Mouse (Mus musculus) embryonic fibroblast, embryonic 13.5 days (primary cell): ENCODE measurements at regions not wholly inside any gene's neighbourhood (a gene's known extent, or its start where the extent isn't known, plus 50 kb on each side); places are given as distances from the start of the nearest gene placed in this dataset.

Experiments
- H3K27ac ChIP-seq: 2 replicates; pipeline ENCODE4 v1.5.1; 2012; ENCODE audit warnings: low read length, control low read depth, inconsistent platforms; ENCODE audit not compliant: insufficient read depth
- H3K4me1 ChIP-seq: 2 replicates; pipeline ENCODE4 v1.6.1; 2011; ENCODE audit warnings: low read length; ENCODE audit not compliant: control insufficient read depth, insufficient read depth
- H3K4me3 ChIP-seq: 2 replicates; pipeline ENCODE4 v1.5.1; 2011; ENCODE audit warnings: mild to moderate bottlenecking, control low read depth, low read length; ENCODE audit not compliant: insufficient read depth
- CTCF ChIP-seq: IDR thresholded peaks from 2 replicates; pipeline ENCODE4 v1.5.1; 2011; ENCODE audit warnings: mild to moderate bottlenecking, control low read depth, low read length, moderate library complexity, borderline replicate concordance; ENCODE audit not compliant: insufficient read depth
- POLR2A ChIP-seq: IDR thresholded peaks from 2 replicates; pipeline ENCODE4 v1.6.1; 2011; ENCODE audit warnings: low read depth, mild to moderate bottlenecking, control low read depth, low read length, moderate library complexity

DNA sequence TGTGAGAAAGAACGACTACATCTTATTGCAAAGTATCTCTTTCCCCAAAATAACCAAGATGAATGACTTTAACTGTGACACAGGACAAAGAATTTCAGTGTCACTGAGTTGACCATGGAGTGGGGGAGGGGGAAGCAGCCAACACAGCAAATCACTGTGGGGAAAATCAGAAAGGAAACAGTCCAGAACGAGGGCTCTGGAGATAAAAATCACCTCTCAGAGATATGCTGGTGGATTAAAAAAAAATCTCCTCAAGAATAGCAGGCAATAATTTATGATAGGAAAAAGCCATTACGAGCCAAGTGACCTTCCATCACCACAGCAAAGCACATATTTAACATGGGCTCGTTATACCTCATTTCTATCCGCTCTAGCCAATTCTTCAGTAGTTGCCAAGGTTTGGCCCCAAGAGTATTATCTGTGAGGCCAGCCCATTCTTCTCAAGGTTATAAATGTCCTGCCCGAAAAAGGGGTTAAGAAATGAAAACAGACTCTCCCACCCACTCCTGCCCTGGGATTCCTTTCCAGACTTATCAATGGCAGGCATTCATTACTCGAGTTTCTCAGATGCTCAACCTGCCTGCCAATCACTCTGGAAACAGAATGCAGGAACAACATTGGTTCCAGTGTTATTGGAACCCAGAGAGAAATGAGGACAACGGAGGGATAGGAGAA is 181.6 kb upstream of the Clint1 start:
- TF ChIP-seq CTCF (no peak), POLR2A (no peak)
- Histone ChIP-seq H3K4me3 (no peak overlapping the region), H3K4me1 (no peaks in the 10 kb centered on the region), H3K27ac (no peak overlapping the region)

GRCm38 (mm10) chr11:45678666-45679292 is 173.1 kb upstream of the Clint1 start:
- Histone ChIP-seq H3K4me3 (no peak overlapping the region), H3K4me1 (peaks cover 5% of the 10 kb centered on the region), H3K27ac (peak overlapping the region; percentile 45)
- TF ChIP-seq CTCF (peak; percentile 44; the same call in 1 of the 2 replicates), POLR2A (no peak)

GRCm38 (mm10) chr11:45679293-45679673 is 172.6 kb upstream of the Clint1 start:
- Histone ChIP-seq H3K27ac (peak overlapping the region; percentile 77), H3K4me3 (no peak overlapping the region), H3K4me1 (peaks cover 6% of the 10 kb centered on the region)
- no peak for TF ChIP-seq CTCF
- TF ChIP-seq POLR2A: no peak

DNA sequence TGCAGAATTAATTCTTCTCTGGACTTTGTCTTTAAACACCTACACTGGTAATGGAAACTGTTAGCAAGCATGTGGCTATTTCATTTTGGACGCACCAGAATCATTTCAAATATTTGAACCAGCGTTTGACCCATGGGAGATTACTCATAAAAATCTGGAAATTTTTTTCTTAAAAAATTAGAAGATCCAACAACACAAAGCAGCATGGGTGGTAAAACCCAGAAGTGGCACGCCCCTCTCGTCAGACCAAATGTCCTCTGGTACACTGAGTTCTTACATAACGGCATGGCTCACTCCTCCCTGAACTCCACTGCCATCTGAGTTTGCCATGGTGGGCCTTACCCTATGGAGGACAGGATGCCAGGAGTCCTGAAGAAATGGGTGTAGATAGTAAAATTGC is 166.3 kb upstream of the Clint1 start:
- no peak for TF ChIP-seq CTCF
- TF ChIP-seq POLR2A: no peak
- H3K4me1 ChIP-seq: peaks cover 15% of the 10 kb centered on the region
- peak overlapping the region; percentile 66; the same call in 1 of the 2 replicates for H3K27ac ChIP-seq
- H3K4me3 ChIP-seq: no peak overlapping the region

GRCm38 (mm10) chr11:45693206-45693605 is 158.6 kb upstream of the Clint1 start:
- TF ChIP-seq POLR2A (no peak), CTCF (no peak)
- no peak overlapping the region for H3K27ac ChIP-seq
- H3K4me1 ChIP-seq: no peaks in the 10 kb centered on the region
- no peak overlapping the region for H3K4me3 ChIP-seq

DNA sequence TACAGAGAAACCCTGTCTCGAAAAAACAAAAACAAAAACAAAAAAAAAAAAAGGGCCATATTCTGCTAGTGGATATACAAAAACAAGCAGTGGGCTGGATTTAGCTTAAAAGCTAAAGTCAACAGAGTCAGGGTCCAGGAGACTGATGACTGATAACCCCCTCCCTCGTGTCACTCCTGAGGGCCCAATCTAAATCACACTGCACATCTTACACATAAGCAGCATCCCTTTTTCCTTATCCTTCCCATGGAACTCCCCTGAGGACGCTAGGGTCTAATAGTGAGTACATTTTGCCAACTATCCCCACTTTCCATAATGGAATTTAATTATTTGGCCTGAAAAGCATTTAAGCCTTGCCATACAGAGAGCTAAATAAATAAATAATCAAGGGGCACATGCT is 150.3 kb upstream of the Clint1 start:
- Histone ChIP-seq H3K27ac (no peak overlapping the region), H3K4me1 (no peaks in the 10 kb centered on the region; the same call in 1 of the 2 replicates)
- TF ChIP-seq POLR2A (no peak), CTCF (no peak)

GRCm38 (mm10) chr11:45702916-45703315 is 148.9 kb upstream of the Clint1 start:
- no peak overlapping the region for H3K4me3 ChIP-seq
- H3K27ac ChIP-seq: no peak overlapping the region
- H3K4me1 ChIP-seq: no peaks in the 10 kb centered on the region; the same call in 1 of the 2 replicates
- TF ChIP-seq POLR2A: no peak
- no peak for TF ChIP-seq CTCF

More for the DNA sequence above, 150.3 kb upstream of the Clint1 start:
- no peak overlapping the region for H3K4me3 ChIP-seq

- Histone ChIP-seq H3K27ac (no peak overlapping the region), H3K4me3 (no peak overlapping the region), H3K4me1 (no peaks in the 10 kb centered on the region; the same call in 1 of the 2 replicates)
- TF ChIP-seq POLR2A (no peak), CTCF (no peak)
Measured at GRCm38 (mm10) chr11:45704411-45704810, 147.4 kb upstream of the Clint1 start.

GRCm38 (mm10) chr11:45718630-45719029 is 133.2 kb upstream of the Clint1 start:
- H3K4me1 ChIP-seq: no peaks in the 10 kb centered on the region
- TF ChIP-seq CTCF (no peak), POLR2A (no peak)
- H3K27ac ChIP-seq: peak overlapping the region; percentile 30
- H3K4me3 ChIP-seq: no peak overlapping the region

DNA sequence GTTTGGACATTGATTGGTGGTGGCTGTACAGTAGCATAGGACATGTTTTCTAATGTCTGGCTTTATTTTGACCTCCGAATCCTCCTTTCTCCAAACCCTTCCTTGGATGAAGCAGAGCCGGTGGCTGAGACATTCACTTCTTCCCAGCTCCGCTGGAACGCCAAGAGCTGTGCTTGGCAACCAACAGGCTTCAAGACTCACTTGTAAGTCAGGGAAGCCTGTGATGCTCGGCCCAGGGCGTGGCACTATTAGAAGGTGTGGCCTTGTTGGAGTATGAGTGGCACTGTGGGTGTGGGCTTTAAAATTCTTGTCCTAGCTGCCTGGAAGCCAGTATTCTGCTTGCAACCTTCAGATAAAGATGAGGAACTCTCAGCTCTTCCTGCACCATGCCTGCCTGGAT is 132.0 kb upstream of the Clint1 start:
- no peak overlapping the region for H3K27ac ChIP-seq
- TF ChIP-seq CTCF: no peak
- no peak for TF ChIP-seq POLR2A
- no peaks in the 10 kb centered on the region for H3K4me1 ChIP-seq
- no peak overlapping the region for H3K4me3 ChIP-seq
